Mouse (Mus musculus): ENCODE measurements around the gene Dnaic2.

Gene Dnaic2

DNA sequence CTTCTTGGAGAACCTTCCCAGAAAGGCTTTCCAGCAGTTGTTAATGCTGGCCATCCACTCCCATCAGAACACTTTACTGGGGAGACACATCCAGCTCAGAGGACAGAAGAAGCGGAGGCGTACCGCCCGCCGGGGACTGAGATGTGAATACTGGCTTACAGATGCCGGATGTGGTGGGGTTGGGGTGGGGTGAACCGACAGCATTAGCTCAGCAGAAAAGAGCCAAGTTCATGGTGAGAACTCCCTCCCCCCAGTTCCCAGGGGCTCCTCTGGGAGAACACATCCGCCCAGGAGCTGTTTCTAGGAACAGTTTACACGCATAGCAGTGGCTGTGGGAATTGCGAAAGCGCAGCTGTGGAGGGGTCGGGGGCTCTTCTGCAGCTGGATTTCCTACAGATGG is 27.7 kb upstream of the Dnaic2 start:
- in situ Hi-C loops (cut with MboI, MseI) = no loop called here

DNA sequence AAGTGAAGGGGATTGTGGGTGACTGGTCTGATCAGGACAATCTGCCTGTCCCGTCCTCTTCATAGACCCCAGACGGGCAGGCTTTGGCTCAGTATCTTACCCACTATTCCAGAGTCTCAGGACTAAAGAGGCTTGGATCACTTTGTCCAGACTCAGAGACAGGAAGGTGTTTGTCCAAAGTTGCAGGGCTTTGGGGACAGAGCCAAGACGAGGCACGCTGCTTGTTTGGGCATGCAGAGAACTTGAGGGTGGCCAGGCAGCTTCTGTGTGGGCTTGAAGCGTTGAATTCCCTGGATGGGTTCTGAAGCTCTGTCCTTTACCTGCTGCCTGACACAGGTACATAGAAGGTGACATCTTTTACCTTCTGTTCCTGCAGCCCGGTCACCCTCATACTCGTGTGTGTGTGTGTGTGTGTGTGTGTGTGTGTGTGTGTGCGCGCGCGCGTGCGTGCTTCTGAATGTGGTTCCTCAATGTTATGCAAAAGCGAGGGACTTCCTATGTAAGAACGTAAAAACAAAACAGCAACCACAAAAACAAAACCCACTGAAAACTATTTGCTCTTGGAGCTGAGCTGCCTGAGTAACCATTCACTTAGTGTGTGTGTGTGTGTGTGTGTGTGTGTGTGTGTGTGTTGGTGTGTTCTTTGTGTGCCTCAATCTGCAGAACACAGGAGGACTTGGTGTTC is 24.8 kb upstream of the Dnaic2 start:
- in situ Hi-C loops (cut with MboI, MseI) = no loop called here

DNA sequence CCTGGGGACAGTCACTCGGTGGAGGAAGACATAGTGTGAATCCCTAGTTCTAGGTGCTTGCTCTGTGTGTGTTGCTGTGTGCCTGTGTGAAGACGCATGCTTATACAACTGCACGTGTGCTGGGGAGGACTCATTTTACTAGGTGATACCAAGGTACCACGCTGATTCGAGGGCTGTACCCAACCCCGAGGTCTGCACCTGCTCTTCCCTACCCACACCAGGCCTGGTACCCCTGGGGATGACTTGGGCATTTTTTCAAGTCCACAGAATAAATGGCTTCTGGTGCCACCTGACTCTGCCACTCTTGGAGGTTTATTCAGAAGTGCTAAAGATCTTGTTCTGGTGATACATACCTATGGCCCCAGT is 24.2 kb upstream of the Dnaic2 start:
- in situ Hi-C loops (cut with MboI, MseI) = no loop called here

DNA sequence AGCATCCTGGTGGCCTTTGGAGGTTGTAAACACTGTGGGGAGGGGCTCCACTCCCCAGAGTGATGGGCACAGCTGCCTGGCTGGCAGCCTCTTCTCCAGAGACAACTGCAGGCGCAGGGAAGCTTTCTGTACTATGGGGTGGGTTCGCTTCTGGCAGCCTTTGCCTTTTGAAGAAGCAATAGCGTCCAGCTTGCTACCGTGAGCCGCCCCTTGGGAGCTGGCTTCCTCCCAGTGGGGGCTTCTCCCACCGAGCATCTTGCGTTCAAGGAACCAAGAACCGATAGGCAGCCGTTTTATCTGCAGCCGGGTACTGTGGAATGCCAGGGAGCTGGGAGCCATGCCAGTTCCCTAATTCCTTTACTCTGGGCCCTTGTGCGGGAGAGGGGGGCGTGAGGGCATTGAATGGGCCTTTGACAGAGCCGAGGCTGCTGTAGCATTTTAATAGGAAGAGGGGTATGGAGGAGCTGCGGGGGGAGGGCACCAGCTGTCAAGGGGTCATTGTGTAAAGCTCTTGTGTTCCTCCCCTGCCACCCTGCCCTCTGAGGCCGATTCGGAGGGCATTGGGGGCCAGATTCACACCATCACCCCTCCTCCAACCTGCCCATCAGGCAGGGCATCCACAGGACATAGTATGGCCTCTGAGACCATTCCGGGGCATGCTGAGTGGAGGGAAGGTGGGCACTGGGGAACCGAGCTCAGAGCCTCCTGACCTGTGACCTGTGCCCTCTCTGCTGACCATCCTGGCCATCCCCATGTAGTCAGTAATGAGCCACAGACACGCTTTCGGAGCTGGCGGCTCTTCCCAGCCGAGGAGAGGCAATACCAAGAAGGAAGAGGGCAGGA is 22.9 kb upstream of the Dnaic2 start:
- in situ Hi-C loops (cut with MboI, MseI) = no loop called here

DNA sequence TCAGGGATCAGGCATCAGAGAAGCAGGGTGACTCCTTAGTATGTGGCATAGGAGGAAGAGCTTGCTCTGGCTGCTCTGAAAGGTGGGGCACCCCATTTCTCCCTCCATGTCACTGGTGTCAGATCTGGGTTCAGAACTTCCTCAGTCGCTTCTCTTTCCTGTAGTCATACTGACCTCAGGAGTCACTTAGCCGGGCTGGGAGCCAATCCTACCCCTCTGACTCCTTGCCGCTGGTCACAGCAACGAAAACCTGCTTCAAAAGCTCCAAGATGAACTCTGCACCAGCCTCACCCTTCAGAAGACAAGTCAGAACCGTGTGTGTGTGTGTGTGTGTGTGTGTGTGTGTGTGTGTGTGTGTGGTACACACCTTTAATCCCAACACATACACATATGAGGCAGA is 20.9 kb upstream of the Dnaic2 start:
- in situ Hi-C loops (cut with MboI, MseI) = no loop called here

DNA sequence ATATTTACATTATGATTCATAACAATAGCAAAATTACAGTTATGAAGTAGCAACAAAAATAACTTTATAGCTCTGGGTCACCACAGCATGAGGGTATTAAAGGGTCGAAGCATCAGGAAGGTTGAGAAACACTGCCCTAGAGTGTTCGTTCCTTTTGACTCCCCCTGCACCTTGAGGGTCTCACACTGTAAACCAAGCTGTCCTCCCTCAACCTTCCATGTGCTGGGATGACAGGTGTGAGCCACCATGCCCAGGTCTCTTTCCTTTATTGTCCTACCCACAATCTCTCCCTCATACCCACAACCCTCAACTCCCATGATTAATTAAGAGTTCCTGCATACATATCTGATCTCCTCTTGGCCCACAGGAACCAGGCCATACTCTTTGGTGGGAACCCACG is 15.8 kb upstream of the Dnaic2 start:
- in situ Hi-C loops (cut with MboI, MseI) = no loop called here

DNA sequence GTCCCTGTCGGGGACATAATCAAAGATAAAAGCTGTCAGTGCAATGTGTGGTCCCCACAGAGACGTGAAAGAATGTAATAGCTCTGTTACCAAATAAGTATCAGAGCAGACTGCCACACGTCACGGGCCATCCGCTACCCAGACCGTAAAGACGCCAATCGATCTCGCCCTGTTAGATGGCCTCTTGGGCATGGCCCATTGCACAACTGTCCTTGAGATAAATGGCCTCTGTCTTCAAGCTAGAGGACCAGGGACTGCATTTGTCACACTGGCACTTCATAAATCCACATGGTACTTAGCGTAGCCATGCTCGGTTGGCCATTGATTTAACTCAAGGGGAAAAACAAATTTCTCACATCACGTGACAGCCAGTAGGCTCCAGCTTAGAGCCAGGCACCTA is 15.3 kb upstream of the Dnaic2 start:
- in situ Hi-C loops (cut with MboI, MseI) = no loop called here

DNA sequence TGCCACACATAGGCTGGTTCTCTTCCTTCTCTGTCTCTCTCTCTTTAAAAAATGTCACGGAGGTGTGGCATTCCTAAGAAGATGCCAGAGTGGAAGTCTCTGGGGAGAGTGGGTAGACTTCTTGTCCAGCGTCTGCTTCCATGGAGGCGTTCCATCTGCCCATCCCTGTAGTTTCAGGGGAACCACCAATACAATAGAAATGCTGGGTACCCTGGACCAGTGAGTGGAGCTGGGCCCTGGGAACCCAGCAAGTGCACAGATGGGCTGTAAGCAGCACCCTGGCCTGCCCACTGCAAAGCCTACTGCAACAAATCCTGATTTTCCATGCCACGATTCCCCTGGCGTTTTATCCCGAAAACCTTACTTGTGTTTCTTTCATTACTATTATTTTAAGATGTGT is 12.7 kb upstream of the Dnaic2 start:
- in situ Hi-C loops (cut with MboI, MseI) = no loop called here

DNA sequence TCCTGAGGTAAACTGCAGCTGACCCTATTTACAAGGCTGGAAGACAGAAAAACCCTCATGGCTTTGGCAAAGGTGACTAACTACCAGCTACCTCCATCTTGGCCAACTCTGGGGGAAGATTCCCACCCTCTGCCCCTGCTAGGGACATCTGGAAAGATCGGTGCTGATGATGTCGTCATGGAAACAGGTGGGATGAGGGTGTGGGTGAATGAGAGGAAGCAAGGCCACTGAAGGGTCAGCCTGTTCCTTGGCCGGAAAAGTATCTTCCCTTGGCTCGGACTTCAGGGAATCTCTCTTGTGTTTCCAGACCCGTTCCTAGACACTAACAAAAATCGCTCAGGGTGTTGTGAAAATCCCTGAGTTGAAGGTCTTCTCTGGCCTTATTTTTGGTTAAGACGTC is 11.7 kb upstream of the Dnaic2 start:
- in situ Hi-C loops (cut with MboI, MseI) = no loop called here

DNA sequence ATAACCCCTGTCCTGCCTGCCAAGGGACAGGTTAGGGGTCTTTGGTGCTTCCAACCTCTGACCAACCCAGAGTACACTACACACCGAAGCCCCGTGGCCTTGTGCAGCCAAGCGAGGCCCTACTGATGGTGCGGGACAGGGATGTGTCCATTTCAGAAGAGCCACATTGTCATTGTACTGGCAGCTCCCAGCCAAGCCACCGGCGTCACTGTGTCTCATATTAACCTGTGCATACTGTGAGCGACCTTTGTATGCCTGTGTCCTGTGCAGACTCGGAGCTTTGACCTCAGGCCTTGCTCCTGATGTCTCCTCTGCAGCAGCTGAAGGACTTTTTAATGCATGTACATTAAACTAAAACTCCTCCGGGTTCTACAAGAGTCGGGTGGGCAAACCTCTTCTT is 6.7 kb upstream of the Dnaic2 start:
- in situ Hi-C loops (cut with MboI, MseI) = loop anchor here (5.0 kb wide), 1 partner anchor 33 kb away; no protein-coding TSS in a partner anchor

DNA sequence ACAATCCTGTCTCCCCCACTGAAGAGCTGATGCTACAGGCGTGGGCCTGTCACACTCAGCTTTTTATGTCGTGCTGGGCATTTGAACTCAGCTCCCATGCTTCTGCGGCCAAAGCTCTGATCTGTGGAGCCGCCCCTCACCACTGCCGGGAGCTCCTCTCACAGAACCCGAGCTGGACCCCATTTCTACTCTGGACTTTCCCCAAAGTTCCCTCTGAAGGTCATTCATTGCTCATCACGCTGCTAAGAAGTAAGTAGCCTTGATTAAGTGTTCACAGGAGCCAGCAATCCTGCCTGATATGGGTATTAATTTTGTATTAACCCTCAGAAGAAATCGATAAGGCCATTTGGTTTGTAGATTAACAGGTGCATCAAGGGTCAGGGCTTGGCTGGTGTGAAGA is 4.8 kb upstream of the Dnaic2 start:
- in situ Hi-C loops (cut with MboI, MseI) = loop anchor here (5.0 kb wide), 1 partner anchor 35 kb away; no protein-coding TSS in a partner anchor

DNA sequence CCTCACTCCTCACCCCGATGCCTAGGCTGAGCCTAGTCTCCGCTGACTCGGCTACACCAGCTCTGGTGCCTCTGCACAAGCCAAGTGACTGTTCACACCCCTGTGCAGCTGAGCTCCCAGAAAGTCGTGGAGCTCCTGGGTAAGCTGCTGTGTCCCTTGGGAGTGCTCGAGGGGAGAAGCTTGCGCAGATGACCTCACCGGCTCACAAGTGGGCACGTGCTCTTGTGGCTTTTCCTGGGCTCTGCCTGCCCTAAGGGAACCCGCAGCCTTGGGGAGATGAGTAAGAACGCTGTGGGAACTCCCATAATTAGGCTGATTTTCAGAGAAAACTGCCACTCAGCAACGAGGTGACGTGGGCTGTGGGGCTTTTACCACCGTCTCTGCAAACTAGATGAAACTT is 4.2 kb upstream of the Dnaic2 start:
- in situ Hi-C loops (cut with MboI, MseI) = loop anchor here (5.0 kb wide), 1 partner anchor 36 kb away; no protein-coding TSS in a partner anchor

DNA sequence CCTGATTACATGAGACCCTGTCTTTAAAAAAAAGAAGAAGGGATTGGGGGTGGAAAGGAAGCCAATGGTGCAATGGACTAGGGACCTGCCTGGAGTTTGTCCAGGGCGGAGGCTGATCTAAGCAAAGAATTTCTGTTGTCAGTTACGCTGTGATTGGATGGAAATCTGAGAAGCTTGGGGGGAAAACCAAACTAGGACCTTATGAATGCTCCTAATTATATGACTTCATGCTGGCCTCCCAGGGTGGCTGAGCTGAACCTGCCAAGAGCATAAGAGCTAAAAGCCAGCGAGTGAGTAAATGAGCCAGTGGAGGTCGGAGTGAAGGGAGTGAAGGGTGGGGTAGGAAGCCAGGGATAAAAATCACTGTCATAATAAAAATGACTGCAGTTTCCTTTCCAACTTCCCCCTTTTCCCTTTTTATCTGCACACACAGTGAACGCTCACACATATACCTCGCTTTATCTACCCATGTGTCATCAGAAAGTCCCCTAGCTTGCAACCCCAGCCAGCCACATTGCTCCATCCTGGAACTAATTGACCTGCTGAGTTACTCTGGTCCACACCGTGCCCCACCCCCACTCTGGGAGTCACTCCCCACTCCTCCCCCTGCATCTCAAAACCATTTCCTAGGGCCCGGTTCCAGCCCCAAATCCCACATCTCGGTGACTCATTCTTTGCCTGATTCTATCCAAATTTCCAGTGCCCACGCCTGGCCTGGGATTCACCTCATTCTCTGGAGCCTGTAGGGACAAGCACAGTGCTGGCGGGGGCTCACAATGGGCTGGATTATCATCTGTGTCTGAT is 2.2 kb upstream of the Dnaic2 start:
- in situ Hi-C loops (cut with MboI, MseI) = loop anchor here (5.0 kb wide), 1 partner anchor 38 kb away; no protein-coding TSS in a partner anchor

DNA sequence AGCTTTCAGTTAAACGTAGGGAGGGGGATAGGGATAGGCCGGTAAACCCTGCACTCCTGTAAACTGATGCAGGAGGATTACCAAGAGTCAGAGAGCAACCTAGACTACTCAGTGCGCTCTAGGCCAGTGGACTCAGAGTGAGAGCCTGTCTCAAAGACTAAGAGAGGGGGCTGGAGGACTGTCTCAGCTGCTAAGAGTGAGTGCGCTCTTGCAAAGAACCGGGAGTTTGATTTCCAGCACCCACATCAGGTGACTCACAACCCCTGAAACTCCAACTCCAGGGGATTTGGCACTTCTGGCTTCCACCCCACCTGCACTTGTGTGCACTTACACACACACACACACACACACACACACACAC is 598 bp downstream of the Dnaic2 start:
- in situ Hi-C loops (cut with MboI, MseI) = no loop called here

DNA sequence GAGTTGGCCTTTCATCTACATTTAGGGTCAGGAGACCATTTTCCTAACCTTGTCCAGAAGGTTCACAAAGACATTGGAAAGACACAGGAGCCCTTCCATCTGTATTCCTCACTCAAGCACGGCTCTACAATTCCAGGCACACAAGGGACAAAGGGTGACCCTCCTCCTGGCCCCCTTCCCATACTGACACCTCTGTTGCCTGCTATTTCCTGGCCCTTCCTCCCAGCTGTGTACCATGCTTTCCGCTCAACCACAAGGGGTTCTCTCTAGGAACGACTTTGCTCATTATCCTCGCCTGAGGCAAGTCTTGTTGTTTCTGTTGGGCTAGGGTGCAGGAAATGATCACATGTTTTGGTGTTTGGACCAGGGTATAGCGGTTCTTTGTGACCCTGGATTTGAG is 1.1 kb downstream of the Dnaic2 start:
- in situ Hi-C loops (cut with MboI, MseI) = no loop called here

DNA sequence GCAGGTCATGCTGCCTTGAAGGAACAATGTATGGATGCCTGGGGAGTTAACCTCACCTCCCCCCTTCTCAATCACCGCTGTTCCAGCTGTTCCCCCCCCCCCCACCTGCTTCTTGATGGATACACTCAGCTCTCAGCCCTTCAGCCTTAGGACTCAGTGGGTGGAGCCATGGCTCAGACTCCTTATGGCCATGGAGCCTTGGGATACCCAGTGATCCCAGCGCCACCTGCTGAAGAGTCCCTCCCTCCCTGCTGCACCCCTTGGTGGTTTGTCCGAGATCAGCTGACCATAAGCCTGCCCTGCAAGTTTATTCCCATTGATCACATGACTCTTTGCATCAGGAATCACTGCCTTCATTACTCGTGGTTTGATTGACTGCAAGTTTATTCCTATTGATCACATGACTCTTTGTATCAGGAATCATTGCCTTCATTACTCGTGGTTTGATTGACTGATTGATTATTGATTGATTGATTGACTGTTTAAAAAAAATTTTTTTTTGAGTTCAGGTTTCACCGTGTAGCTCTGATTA is 2.7 kb downstream of the Dnaic2 start:
- in situ Hi-C loops (cut with MboI, MseI) = no loop called here

DNA sequence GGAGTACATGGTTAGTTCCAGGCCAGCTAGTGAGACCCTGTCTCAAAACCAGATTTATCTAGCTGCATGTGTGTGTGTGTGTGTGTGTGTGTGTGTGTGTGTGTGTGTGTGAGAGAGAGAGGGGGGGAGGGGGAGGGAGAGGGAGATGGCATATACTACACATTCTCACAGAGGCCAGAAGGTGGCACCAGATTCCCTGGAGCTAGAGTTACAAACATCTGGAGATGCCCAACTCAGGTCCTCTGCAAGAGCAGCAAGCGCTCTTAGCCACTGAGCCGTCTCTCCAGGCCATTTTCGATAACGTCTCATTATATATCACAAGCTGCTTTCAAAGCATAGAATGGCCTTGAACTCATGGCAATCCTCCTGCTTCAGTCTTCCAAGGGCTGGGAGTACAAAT is 4.5 kb downstream of the Dnaic2 start:
- in situ Hi-C loops (cut with MboI, MseI) = no loop called here

DNA sequence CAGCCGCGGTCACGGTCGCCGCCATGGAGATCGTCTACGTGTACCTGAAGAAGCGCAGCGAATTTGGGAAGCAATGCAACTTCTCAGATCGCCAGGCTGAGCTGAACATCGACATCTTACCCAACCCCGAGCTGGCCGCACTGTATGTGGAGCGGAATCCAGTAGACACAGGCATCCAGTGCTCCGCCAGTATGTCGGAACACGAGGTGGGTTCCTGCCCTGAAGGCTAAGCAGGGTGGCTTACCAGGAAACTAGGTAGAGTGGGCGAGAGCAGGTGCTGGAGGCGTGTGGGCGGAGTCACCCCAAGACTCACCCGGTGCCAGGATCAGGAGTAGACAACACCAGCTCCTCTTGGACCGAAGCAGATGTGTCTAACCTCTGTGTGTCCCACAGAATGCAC is 5.7 kb downstream of the Dnaic2 start:
- in situ Hi-C loops (cut with MboI, MseI) = no loop called here

DNA sequence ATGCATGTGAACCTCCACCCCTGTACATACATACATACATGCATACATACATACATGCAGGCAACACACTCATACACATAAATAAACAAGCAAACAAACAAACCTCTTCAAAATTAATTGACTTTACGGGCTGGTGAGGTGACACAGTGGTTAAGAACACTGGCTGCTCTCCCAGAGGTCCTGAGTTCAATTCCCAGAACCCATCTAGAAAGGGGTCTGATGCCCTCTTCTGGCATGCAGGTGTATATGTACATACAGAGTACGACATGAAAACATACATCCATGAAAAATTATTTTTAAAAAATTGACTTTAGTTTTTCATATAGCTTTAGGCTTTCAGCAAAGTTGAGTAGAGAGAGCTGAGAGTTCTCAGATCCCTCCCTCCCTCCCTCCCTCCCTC is 8.9 kb downstream of the Dnaic2 start:
- in situ Hi-C loops (cut with MboI, MseI) = no loop called here

DNA sequence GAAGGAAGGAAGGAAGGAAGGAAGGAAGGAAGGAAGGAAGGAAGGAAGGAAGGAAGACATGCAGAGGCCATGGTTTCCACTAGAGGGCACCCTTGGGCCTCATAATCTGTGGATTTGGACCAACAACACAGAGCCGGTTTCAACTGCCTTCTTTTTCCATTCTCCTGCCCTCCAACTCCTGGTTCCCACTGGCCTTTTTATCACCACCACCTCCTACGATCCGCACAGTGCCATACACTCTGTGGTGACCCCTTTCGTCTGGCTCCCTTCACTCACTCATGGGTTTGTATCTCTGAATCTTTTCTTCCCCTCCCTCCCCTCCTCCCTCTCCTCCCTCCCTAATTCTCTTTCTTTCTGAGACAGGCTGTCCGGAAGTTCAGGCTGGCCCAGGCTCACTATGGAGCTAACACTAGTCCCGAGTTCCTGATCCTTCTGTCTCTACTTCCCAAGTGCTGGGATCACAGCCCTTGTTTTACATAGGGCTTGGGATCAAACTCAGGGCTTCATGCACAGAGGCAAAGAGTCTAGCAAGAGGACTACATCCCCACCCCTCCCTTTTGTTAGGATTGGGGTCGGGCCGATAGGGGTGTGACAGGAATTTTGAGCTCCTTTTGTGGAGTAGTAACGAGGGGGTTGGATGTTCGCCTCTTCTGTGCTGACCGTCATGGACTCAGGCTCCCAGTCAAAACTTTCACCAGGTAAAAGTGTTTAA is 9.9 kb downstream of the Dnaic2 start:
- in situ Hi-C loops (cut with MboI, MseI) = no loop called here

DNA sequence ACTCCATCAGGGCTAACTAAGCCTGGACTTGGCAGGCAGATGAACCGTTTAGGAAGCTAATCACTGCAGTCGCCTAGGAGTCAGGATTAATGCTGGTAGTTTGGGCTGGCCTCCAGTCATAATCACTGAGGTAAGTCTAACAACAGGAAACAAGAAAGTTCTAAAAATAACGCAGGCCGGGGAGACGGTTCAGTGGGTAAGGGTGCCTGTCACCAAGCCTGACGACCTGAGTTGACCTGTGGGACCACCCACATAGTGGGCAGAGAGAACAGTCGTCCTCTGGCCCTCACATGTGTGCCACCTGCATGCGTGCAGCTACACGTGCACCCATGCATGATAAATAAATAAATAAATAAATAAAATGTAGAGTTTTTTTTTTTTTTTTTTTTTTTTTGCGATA is 13.4 kb downstream of the Dnaic2 start:
- in situ Hi-C loops (cut with MboI, MseI) = no loop called here

DNA sequence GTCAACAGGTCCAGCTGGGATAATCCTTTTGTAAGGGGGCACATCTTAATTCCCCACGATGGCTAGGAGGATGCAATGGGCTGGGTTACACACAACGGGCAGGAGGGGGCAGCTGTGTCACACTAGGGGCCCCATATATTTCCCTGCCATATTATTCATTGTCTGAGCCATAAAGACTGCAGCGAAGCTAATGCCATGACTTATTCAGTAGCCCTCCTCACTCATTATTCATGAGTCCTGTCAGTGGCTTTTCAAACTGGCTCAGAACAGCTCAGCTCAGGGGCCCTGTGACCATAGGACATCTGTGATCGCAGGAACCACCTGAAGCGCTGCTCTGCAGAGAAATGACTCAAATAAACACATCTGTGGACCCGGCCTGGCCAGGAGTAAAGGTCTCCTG is 14.2 kb downstream of the Dnaic2 start:
- in situ Hi-C loops (cut with MboI, MseI) = no loop called here

All from T-helper 1 cell (primary cell).